Mouse (Mus musculus) liver, embryonic 14.5 days (tissue): ENCODE data around the gene Helt.

ENCODE experiments used
- CTCF ChIP-seq: IDR thresholded peaks from 2 replicates; pipeline ENCODE4 v1.5.1; 2016; ENCODE audit warnings: antibody characterized with exemption, low read depth, control low read depth
- EP300 ChIP-seq: IDR thresholded peaks from 2 replicates; pipeline ENCODE4 v1.6.1; 2016; ENCODE audit warnings: antibody characterized with exemption, low read depth

- TF ChIP-seq CTCF (no peak), EP300 (no peak)
These were observed 13.7 kb upstream of the Helt start for GRCm38 (mm10) chr8:46308189-46308588.
